Mouse (Mus musculus): Measurements from ENCODE around the gene Unc5a.

GRCm38 (mm10) chr13:55005691-55006414 is 56.6 kb downstream of the Unc5a start:
- TF ChIP-seq CTCF (IDR thresholded peaks at IDR 0.05; ENCODE audit: control insufficient read depth, insufficient read depth, low read length) (no peak), POLR2A (IDR thresholded peaks at IDR 0.05; ENCODE audit: borderline replicate concordance, control insufficient read depth, low read depth, low read length) (no peak; the same call in 1 of the 2 replicates)

All from bone marrow, adult 2 months (tissue).